Mouse (Mus musculus) midbrain, embryonic 11.5 days (tissue): ENCODE results near the gene Pik3r1. TPM values are rescaled to one million over a fixed set of nuclear protein-coding genes. Genes with fewer than 3 reads are reported as not detected.

Experiments used
- ATAC-seq: fragments of 200-750 bp; cut with Nextera tagmentation; 2 replicates; pipeline ENCODE4 v1.8.0; 2017; ENCODE audit warnings: moderate TSS enrichment, moderate library complexity; ENCODE audit not compliant: low FRiP score
- DNase-seq: peaks from one replicate; pipeline ENCODE4 v3.0.0; 2015; ENCODE audit warnings: low spot score; ENCODE audit errors: missing footprints
- H3K27ac ChIP-seq: fragments of 300-500 bp; sonication (generic); 2 replicates; pipeline ENCODE4 v1.5.1; 2014; ENCODE audit warnings: low read depth, low read length
- H3K27me3 ChIP-seq: fragments of 300-500 bp; sonication (generic); 2 replicates; pipeline ENCODE4 v1.6.1; 2014; ENCODE audit warnings: mild to moderate bottlenecking, low read length, moderate library complexity, mixed read lengths; ENCODE audit not compliant: control insufficient read depth, insufficient read depth
- H3K36me3 ChIP-seq: fragments of 300-500 bp; sonication (generic); 2 replicates; pipeline ENCODE4 v1.6.1; 2014; ENCODE audit warnings: mild to moderate bottlenecking, low read length, moderate library complexity, mixed read lengths; ENCODE audit not compliant: control insufficient read depth, insufficient read depth
- H3K4me1 ChIP-seq: fragments of 300-500 bp; sonication (generic); 2 replicates; pipeline ENCODE4 v1.6.1; 2014; ENCODE audit warnings: low read length; ENCODE audit not compliant: control insufficient read depth, insufficient read depth
- H3K4me2 ChIP-seq: fragments of 300-500 bp; sonication (generic); 2 replicates; pipeline ENCODE4 v1.6.1; 2014; ENCODE audit warnings: mild to moderate bottlenecking, moderate library complexity
- H3K4me3 ChIP-seq: fragments of 300-500 bp; sonication (generic); 2 replicates; pipeline ENCODE4 v1.5.1; 2014; ENCODE audit warnings: low read depth, low read length
- H3K9ac ChIP-seq: fragments of 300-500 bp; sonication (generic); 2 replicates; pipeline ENCODE4 v1.6.1; 2014; ENCODE audit warnings: low read length
- H3K9me3 ChIP-seq: fragments of 300-500 bp; sonication (generic); 2 replicates; pipeline ENCODE4 v1.6.1; 2016; ENCODE audit warnings: low read length; ENCODE audit not compliant: control insufficient read depth
- whole genome bisulfite sequencing: fragments of 180-500 bp; shearing (Covaris S2); extraction: QIAGEN DNeasy Blood & Tissue Kit; methylation state at CpG from one replicate; pipeline ENCODE4 v1.1.7; 2014; 5-methylcytosine and 5-hydroxymethylcytosine counted together
- polyA plus RNA-seq: library from polyadenylated mRNA; unstranded; fragments of >200 nt; fragmentation: Nextera tagmentation; extraction: Ambion mirVana; gene quantifications from 2 replicates; pipeline ENCODE4 v1.2.1, GENCODE M21; 2014

Gene Pik3r1
- polyA plus RNA-seq, 1 experiment from 2014 or later: 13.9 TPM

DNA sequence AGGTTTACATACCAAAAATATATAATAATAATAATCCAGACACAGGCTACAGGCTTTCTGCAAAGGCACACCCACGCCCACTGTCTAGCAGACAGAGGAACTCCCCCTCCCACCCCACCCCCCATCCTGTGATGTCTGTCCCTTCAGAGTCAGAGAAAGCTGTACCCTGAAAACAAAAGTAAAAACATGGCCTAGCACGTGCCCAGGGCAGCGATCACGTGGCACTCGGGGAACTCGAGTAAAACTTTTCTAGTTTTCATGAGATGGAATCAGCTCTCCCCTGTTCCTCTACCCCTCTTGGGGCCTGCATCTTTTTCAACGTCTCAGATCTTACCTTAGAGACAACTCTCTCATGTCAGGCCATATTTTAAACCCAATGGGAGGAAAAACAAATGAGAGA, 71.2 kb downstream of the Pik3r1 start:
- ATAC-seq: no peak
- 77% methylated on average over 7 of the region's 7 CpGs for WGBS
- peaks cover 25% of the 10 kb centered on the region for H3K4me1 ChIP-seq
- H3K36me3 ChIP-seq: no peaks in the 10 kb centered on the region; the same call in 1 of the 2 replicates
- no peaks in the 10 kb centered on the region for H3K27me3 ChIP-seq
- H3K9me3 ChIP-seq: no peaks in the 10 kb centered on the region
- H3K4me2 ChIP-seq: no peak overlapping the region
- no peak overlapping the region for H3K9ac ChIP-seq
- no peak for DNase-seq
- no peak overlapping the region for H3K4me3 ChIP-seq
- H3K27ac ChIP-seq: no peak overlapping the region

- H3K4me2 ChIP-seq: no peak overlapping the region
- WGBS: 72% methylated on average over 3 of the region's 3 CpGs
- H3K27me3 ChIP-seq: no peaks in the 10 kb centered on the region
- H3K27ac ChIP-seq: no peak overlapping the region
- DNase-seq: no peak
- no peaks in the 10 kb centered on the region for H3K36me3 ChIP-seq
- no peak overlapping the region for H3K4me3 ChIP-seq
- no peak overlapping the region for H3K9ac ChIP-seq
- H3K4me1 ChIP-seq: peaks cover 28% of the 10 kb centered on the region
- H3K9me3 ChIP-seq: no peaks in the 10 kb centered on the region
- no peak for ATAC-seq
Measured at GRCm38 (mm10) chr13:101696316-101696715, 71.7 kb downstream of the Pik3r1 start.

DNA sequence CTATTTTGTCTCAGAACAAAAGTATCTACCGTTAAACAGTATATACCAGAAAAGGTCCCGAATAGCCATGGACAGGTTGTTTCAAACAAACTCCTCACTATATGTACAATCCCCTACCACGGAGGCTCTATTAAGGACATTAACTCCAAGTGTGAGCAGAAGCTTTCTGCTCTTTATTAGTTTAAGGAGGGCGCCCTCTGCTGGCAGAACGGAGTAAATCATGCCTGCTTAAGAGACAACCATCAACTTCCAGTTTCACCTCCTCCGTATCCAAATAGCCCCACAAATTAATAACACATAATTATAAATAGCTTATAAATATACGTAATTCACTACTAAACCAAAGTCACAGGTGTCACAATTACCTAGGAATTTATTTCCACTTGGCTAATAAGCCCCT, 72.1 kb downstream of the Pik3r1 start:
- 6% methylated on average over 7 of the region's 7 CpGs for WGBS
- DNase-seq (peak; percentile 98), ATAC-seq (no peak)
- Histone ChIP-seq H3K9me3 (no peaks in the 10 kb centered on the region), H3K4me2 (no peak overlapping the region), H3K27ac (no peak overlapping the region), H3K9ac (no peak overlapping the region), H3K4me1 (peaks cover 30% of the 10 kb centered on the region), H3K27me3 (no peaks in the 10 kb centered on the region), H3K36me3 (no peaks in the 10 kb centered on the region), H3K4me3 (no peak overlapping the region)

GRCm38 (mm10) chr13:101694496-101695251, 73.3 kb downstream of the Pik3r1 start:
- Histone ChIP-seq H3K9ac (peak overlapping the region; percentile 75), H3K27ac (no peak overlapping the region), H3K27me3 (no peaks in the 10 kb centered on the region), H3K4me1 (peaks cover 30% of the 10 kb centered on the region), H3K36me3 (no peaks in the 10 kb centered on the region), H3K9me3 (no peaks in the 10 kb centered on the region), H3K4me3 (peak overlapping the region; percentile 55), H3K4me2 (peak overlapping the region; percentile 90)
- DNase-seq (peak; percentile 95), ATAC-seq (peak; percentile 81)
- under 1% methylated on average over 48 of the region's 48 CpGs for WGBS

GRCm38 (mm10) chr13:101693967-101694495, 74.0 kb downstream of the Pik3r1 start:
- peaks cover 24% of the 10 kb centered on the region for H3K4me1 ChIP-seq
- 0% methylated on average over 12 of the region's 12 CpGs for WGBS

GRCm38 (mm10) chr13:101692866-101693691, 74.9 kb downstream of the Pik3r1 start:
- Histone ChIP-seq H3K9ac (no peak overlapping the region), H3K27me3 (no peaks in the 10 kb centered on the region), H3K4me1 (peaks cover 22% of the 10 kb centered on the region), H3K9me3 (no peaks in the 10 kb centered on the region), H3K4me3 (no peak overlapping the region), H3K36me3 (no peaks in the 10 kb centered on the region), H3K4me2 (peak overlapping the region; percentile 36; the same call in 1 of the 2 replicates), H3K27ac (no peak overlapping the region)
- DNase-seq: peak; percentile 85
- 52% methylated on average over 7 of the region's 7 CpGs for WGBS
- no peak for ATAC-seq

More at GRCm38 (mm10) chr13:101693967-101694495, 74.0 kb downstream of the Pik3r1 start:
- H3K9me3 ChIP-seq: no peaks in the 10 kb centered on the region
- H3K4me3 ChIP-seq: peak overlapping the region; percentile 55
- H3K27me3 ChIP-seq: no peaks in the 10 kb centered on the region
- ATAC-seq (peak; percentile 81), DNase-seq (peak; percentile 92)
- no peaks in the 10 kb centered on the region for H3K36me3 ChIP-seq
- H3K27ac ChIP-seq: no peak overlapping the region
- H3K9ac ChIP-seq: peak overlapping the region; percentile 75
- peak overlapping the region; percentile 90 for H3K4me2 ChIP-seq

DNA sequence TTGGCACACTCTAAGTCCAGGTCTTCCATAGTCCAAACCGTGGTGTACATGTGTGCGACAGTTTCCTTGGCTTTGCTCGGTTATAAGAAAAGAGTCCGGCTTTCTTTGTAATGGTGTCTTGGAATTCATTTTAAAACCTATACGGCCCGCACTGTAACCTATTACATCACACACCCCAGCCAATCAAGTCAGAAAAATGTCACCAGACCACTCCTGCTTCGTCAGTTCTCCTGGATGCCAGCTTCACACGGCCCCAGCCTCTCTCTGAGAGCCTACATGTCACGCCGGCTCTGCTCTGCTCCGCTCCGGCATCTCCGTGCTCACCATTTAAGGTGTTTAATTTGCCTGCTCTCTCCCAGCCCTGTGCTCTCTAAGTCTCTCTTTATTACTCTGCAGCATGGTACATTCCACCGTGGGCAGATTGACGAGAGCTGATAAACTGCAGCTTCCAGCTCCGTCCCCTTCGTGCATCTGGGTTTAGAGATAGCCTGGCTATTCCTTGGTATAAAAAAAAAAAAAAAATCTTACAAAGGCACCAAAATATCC, 75.7 kb downstream of the Pik3r1 start:
- peak overlapping the region; percentile 6; the same call in 1 of the 2 replicates for H3K4me3 ChIP-seq
- no peak overlapping the region for H3K27ac ChIP-seq
- H3K9ac ChIP-seq: peak overlapping the region; percentile 6; the same call in 1 of the 2 replicates
- peak overlapping the region; percentile 36 for H3K4me2 ChIP-seq
- H3K36me3 ChIP-seq: no peaks in the 10 kb centered on the region; the same call in 1 of the 2 replicates
- 35% methylated on average over 17 of the region's 17 CpGs for WGBS
- ATAC-seq (peak; percentile 44), DNase-seq (peak; percentile 93)
- H3K4me1 ChIP-seq: peaks cover 22% of the 10 kb centered on the region
- no peaks in the 10 kb centered on the region for H3K27me3 ChIP-seq
- no peaks in the 10 kb centered on the region for H3K9me3 ChIP-seq

DNA sequence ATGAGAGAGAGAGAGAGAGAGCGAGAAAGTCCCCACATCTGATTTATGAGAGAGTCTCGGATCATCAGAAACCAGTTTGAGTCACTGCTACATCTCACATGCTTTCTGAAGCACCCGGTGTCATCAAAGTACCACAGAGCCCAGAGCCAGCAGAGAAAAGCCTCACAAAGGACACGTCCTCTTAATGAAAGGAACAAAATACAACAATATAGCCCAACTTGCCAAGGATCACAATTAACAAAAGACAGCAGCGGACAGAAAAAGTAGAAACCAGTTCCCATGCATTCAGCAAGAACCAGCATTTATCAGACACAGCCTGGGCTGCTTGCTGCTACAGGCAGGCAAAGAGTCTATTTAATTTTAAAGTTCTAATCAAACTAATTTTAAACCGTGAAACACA, 76.3 kb downstream of the Pik3r1 start:
- peaks cover 22% of the 10 kb centered on the region for H3K4me1 ChIP-seq
- H3K27ac ChIP-seq: no peak overlapping the region
- H3K9ac ChIP-seq: no peak overlapping the region
- H3K4me3 ChIP-seq: no peak overlapping the region
- no peaks in the 10 kb centered on the region for H3K9me3 ChIP-seq
- peaks cover 3% of the 10 kb centered on the region; the same call in 1 of the 2 replicates for H3K36me3 ChIP-seq
- DNase-seq: peak; percentile 85
- no peaks in the 10 kb centered on the region for H3K27me3 ChIP-seq
- ATAC-seq: no peak
- H3K4me2 ChIP-seq: no peak overlapping the region; the same call in 1 of the 2 replicates
- WGBS: 26% methylated on average over 6 of the region's 6 CpGs
